Comparison of ENCODE assay signal across 16 mouse cellular contexts in genomic region chr11:101420148-101420547, GRCm38 (mm10). TPM values are rescaled to one million over a fixed set of nuclear protein-coding genes. Genes with fewer than 3 reads are reported as not detected.
"Had no signal": no experiment of that assay in that cellular context is flagged by ENCODE, and none has a peak within 500 bp of the region (broad histone marks: within the 10 kb centered on the region; RNA-seq: fewer than 3 reads in every experiment).

No protein-coding gene starts in this region.

- DNase-seq: right cerebral cortex, adult 18-20 months; right cerebral cortex, postnatal 14 days; right cerebral cortex, postnatal 25 days; right cerebral cortex, postnatal 4 days; spleen, adult 18-20 months; thymus, adult 18-20 months; thymus, adult 2 months; thymus, postnatal 14 days; thymus, postnatal 25 days; thymus, postnatal 36 days had no signal

- H3K27ac ChIP-seq: neural tube, embryonic 12.5 days; neural tube, embryonic 13.5 days; neural tube, embryonic 15.5 days; stomach, embryonic 15.5 days; stomach, postnatal 0 days had no signal

- H3K9ac ChIP-seq: neural tube, embryonic 12.5 days; neural tube, embryonic 13.5 days; neural tube, embryonic 15.5 days; stomach, embryonic 15.5 days had no signal

- H3K9me3 ChIP-seq: neural tube, embryonic 12.5 days; neural tube, embryonic 13.5 days; neural tube, embryonic 15.5 days; stomach, embryonic 15.5 days had no signal

- H3K36me3 ChIP-seq: neural tube, embryonic 12.5 days; neural tube, embryonic 13.5 days; neural tube, embryonic 15.5 days; stomach, embryonic 15.5 days had no signal

- H3K27me3 ChIP-seq: neural tube, embryonic 12.5 days; neural tube, embryonic 13.5 days; neural tube, embryonic 15.5 days; stomach, embryonic 15.5 days had no signal

- H3K4me3 ChIP-seq: neural tube, embryonic 12.5 days; neural tube, embryonic 13.5 days; neural tube, embryonic 15.5 days; stomach, embryonic 15.5 days had no signal

- H3K4me2 ChIP-seq: neural tube, embryonic 12.5 days; neural tube, embryonic 13.5 days; neural tube, embryonic 15.5 days; stomach, embryonic 15.5 days had no signal

RNA-seq across cellular contexts. Expression of gene Gm27029, which starts 4.4 kb away (rescaled TPM):
- polyA plus RNA-seq: small intestine, adult 2 months had no signal
